Mouse (Mus musculus) megakaryocyte, embryonic 14.5 days (primary cell): ENCODE results near the gene Esr1.

Source experiments
- FLI1 ChIP-seq: IDR thresholded peaks from 2 replicates; pipeline ENCODE4 v1.6.1; 2012; ENCODE audit warnings: low read length, inconsistent platforms, mixed read lengths
- GATA1 ChIP-seq: IDR thresholded peaks from 3 replicates; pipeline ENCODE4 v1.6.1; 2012; ENCODE audit warnings: mixed read lengths, low read length, inconsistent platforms, borderline replicate concordance

DNA sequence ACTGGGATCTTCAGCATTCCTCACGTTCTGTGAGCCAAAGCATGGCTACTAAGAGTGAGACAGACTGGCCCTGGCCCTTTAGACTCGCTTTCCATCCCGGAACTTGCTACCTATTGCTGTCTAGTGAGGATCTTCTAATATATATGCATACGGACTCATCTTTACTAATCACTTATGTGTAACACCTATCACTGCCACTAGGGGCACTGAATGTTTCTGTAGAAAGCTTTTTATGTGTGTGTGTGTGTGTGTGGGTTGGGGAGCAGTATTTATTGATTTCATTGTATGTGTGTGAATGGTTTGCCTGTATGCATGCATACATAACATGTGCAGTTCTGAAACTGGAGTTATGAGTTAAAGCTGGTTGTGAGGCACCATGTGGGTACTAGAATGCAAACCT, 17.6 kb upstream of the Esr1 start:
- no peak for TF ChIP-seq GATA1
- TF ChIP-seq FLI1, result no peak
